Mouse (Mus musculus): Measurements from ENCODE around the gene Flt3l.
A peak's percentile ranks its signal among the peaks of the same experiment; 100 is the strongest.
"Not testable (repeated sequence)": the region's sequence is repeated elsewhere in the genome, so short reads cannot be mapped to it uniquely, and the experiment has no call there.

Gene Flt3l

GRCm38 (mm10) chr7:45145460-45145859 is 9.2 kb upstream of the Flt3l start:
- no peak for DNase-seq (ENCODE audit: low read depth, low spot score)

GRCm38 (mm10) chr7:45144368-45145174 is 8.3 kb upstream of the Flt3l start:
- no peak for DNase-seq (ENCODE audit: low read depth, low spot score)

- no peak for DNase-seq (ENCODE audit: low read depth, low spot score)
Observed at GRCm38 (mm10) chr7:45141914-45142313, 5.7 kb upstream of the Flt3l start.

GRCm38 (mm10) chr7:45141319-45141718 is 5.1 kb upstream of the Flt3l start:
- no peak for DNase-seq (ENCODE audit: low read depth, low spot score)

DNA sequence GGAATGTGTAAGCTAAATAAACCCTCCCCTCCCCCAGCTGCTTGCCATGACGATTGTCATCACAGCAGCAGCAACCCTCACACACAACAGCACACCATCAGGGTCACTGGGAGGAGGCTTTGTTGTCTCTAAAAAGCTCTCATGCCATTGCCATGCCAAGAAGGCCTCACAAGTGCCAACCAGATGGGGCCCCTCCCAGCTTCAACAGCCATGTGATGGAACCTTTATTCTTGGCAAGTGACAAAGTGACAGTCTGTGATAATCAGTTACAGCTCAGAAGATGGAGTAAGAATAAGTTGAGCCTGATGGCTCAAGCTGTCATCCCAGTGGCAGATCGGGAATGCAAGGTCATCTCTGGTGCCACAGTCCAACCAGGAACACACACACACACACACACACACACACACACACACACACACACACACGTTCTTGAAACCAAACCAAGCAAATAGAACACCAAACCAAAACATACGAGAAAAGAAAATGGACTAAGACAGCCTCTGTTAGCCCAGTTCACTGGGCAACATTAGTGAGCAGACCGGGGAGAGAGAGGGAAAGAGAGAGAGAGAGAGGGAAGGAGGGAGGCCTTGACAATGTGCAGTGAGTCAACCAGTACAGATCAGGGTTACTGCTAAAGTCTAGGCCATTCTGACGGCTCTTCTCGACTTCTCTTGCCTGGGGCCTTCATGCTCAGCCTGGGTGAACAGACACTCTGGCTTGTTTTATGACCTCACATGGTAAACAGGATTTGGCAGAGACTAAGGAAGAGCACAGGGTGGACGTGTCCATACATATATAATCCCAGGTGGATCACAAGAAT is 3.9 kb upstream of the Flt3l start:
- no peak for DNase-seq (ENCODE audit: low read depth, low spot score)

- no peak for DNase-seq (ENCODE audit: low read depth, low spot score)
Observed at GRCm38 (mm10) chr7:45138403-45138802, 2.2 kb upstream of the Flt3l start.

- DNase-seq (ENCODE audit: low read depth, low spot score): no peak
Observed at GRCm38 (mm10) chr7:45137171-45138006, 1.2 kb upstream of the Flt3l start.

GRCm38 (mm10) chr7:45135370-45135769 is 862 bp downstream of the Flt3l start:
- no peak for DNase-seq (ENCODE audit: low read depth, low spot score)

GRCm38 (mm10) chr7:45134544-45135026 is 1.6 kb downstream of the Flt3l start:
- no peak for DNase-seq (ENCODE audit: low read depth, low spot score)

DNA sequence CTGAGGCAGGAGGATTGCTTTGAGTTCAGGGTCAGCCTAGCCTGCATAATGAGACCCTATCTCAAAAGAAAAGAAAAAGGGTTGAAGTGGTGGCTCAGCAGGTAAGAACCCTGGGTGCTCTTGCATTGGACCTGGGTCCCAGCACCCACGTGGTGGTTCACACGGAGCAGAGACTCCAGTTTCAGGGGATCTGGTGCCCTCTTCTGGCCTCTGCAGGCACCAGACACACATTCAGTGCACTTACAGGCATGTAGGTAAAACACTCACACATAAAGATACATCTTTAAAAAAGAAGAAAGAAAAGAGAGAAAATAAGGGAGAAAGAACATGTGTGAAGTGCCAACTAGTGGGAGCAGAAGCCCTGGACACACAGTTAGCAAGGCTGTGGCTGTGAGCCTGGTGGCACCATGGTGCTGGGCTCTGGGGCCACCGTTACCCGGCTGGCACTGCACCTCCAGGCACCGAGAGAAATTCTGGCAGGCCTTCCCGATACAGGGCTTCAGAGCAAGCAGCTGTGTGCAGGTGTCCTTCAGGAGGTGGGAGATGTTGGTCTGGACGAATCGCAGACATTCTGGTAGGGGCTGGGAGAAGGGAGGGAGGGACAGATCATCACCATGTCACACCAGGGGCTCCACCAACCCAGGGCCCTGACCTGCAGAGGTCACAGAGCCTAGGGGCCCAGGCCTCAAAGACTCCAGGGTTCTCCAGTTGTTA is 2.6 kb downstream of the Flt3l start:
- no peak for DNase-seq (ENCODE audit: low read depth, low spot score)

DNA sequence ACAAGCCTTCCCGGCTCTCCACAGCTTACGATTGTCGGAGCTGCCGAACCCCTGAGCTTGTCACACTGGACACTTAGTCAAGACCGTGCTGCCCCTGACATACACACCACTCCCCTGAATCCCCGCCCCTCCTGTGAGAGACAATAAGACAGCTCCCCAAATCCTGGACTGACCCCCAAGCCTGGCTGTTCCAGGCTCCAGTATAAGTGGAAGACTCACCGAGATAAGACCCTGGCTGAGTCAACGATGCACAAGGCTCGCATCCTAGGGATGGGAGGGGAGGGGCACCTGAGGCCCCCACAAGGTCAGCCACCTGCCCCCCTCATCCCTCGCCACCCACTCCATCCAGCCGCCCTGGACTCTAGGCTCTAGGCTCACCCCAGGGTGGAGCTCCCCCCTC is 4.4 kb downstream of the Flt3l start:
- DNase-seq (ENCODE audit: low read depth, low spot score): no peak

GRCm38 (mm10) chr7:45129776-45130512 is 6.3 kb downstream of the Flt3l start:
- DNase-seq (ENCODE audit: low read depth, low spot score): no peak

GRCm38 (mm10) chr7:45129318-45129717 is 6.9 kb downstream of the Flt3l start:
- DNase-seq (ENCODE audit: low read depth, low spot score): peak; percentile 74

DNA sequence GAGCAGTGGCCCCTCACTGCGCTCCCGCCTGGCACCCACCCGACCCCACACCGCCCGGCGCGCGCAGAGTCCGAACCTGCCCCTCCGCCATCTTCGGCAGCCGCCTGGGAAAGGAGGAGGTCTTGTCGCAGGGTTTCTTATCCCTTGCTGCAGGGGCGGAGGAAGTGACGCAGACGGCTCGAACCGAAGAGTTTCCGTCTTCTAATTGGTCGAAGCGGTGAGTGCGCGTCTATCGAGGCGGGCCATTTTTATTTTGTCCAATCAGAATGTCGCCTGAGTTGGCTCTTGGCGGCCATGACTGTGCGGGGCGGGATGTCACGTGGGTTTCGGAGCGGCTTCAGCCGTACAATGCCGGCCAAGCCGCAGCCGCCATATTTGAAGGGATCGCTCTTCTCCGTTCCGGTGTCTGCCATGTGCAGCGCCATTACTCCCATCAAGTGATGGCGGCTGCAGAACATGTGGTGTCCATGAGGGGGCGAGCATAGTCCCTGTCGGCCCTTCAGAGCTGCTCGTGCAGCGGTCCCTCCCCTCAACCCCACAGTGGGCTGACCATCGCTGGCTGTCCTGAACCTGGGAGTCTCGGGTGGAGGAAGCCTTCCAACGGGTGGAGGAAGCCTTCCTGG is 7.5 kb downstream of the Flt3l start, which contains the start of gene Rpl13a:
Rpl13a (minus strand) TSS at position 138 of the 623 bp plus-strand sequence.
- peak; percentile 100 for DNase-seq (ENCODE audit: low read depth, low spot score)

GRCm38 (mm10) chr7:45127700-45128224 is 8.5 kb downstream of the Flt3l start:
- DNase-seq (ENCODE audit: low read depth, low spot score): no peak

DNA sequence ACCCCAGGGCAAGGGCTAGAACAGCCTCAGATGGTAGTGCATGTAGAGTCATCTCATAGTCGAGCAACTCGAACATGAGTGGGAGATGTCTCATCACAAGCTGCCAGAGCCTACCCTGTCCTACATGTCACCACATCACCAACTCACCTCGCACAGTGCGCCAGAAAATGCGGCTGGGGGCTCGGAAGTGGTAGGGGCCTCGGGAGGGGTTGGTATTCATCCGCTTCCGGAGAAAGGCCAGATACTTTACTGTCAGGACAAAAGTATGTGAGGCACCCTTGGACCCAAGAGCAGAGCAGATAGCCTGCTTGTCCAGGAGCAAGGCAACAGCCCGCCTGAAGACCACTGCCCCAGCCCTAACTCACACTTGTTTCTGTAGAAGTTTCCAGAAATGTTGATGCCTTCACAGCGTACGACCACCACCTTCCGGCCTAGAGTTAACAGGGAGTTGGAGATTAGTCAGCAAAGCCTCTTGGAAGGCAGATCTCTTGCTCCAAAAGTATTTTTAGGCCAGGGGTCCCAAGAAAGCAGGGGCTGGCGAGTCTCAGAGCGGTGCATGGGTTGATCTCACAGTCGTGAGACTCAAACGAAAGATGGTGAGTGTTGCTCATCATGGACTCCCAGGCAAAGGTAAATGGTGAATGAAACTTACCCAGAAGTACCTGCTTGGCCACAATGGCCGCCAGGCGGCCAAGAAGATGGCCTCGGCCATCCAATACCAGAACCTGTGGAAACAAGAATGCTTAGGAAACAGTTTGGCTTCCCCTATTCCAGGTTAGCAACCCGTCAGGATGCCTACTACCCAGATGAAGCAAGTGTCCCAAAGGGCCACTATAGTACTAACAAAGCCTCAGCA is 9.2 kb downstream of the Flt3l start:
- no peak for DNase-seq (ENCODE audit: low read depth, low spot score)

GRCm38 (mm10) chr7:45126147-45126843 is 9.9 kb downstream of the Flt3l start:
- DNase-seq (ENCODE audit: low read depth, low spot score): no peak

GRCm38 (mm10) chr7:45125649-45126048 is 10.6 kb downstream of the Flt3l start:
- not testable (repeated sequence) for DNase-seq (ENCODE audit: low read depth, low spot score)

Measured in skeletal muscle tissue, adult 2 months (tissue).